Mouse (Mus musculus) midbrain, embryonic 14.5 days (tissue): ENCODE measurements at regions not wholly inside any gene's neighbourhood (a gene's known extent, or its start where the extent isn't known, plus 50 kb on each side); places are given as distances from the start of the nearest gene placed in this dataset.
"Not testable (repeated sequence)": the region's sequence is repeated elsewhere in the genome, so short reads cannot be mapped to it uniquely, and the experiment has no call there.

Experiments used
- ATAC-seq: fragments of 200-750 bp; cut with Nextera tagmentation; 2 replicates; pipeline ENCODE4 v1.8.0; 2017; ENCODE audit warnings: moderate number of reproducible peaks, moderate library complexity; ENCODE audit not compliant: low FRiP score, low TSS enrichment
- DNase-seq: peaks from one replicate; pipeline ENCODE4 v3.0.0-alpha.2; 2015
- H3K27ac ChIP-seq: fragments of 300-500 bp; sonication (generic); replicated peaks from 2 replicates; pipeline ENCODE4 v1.5.1; 2014; ENCODE audit warnings: mild to moderate bottlenecking, low read depth, low read length, moderate library complexity
- H3K27me3 ChIP-seq: fragments of 300-500 bp; sonication (generic); 2 replicates; pipeline ENCODE4 v1.6.1; 2014; ENCODE audit warnings: low read length, control low read depth, mixed read lengths; ENCODE audit not compliant: control insufficient read depth, insufficient read depth
- H3K36me3 ChIP-seq: fragments of 300-500 bp; sonication (generic); 2 replicates; pipeline ENCODE4 v1.6.1; 2014; ENCODE audit warnings: low read length, control low read depth; ENCODE audit not compliant: control insufficient read depth, insufficient read depth
- H3K4me1 ChIP-seq: fragments of 300-500 bp; sonication (generic); 2 replicates; pipeline ENCODE4 v1.6.1; 2014; ENCODE audit warnings: mild to moderate bottlenecking, antibody characterized with exemption, low read length, control low read depth; ENCODE audit not compliant: control insufficient read depth, insufficient read depth
- H3K4me2 ChIP-seq: fragments of 300-500 bp; sonication (generic); 2 replicates; pipeline ENCODE4 v1.6.1; 2014; ENCODE audit warnings: mild to moderate bottlenecking, low read length, moderate library complexity
- H3K4me3 ChIP-seq: fragments of 300-500 bp; sonication (generic); replicated peaks from 2 replicates; pipeline ENCODE4 v1.5.1; 2014; ENCODE audit warnings: low read depth, low read length
- H3K9ac ChIP-seq: fragments of 300-500 bp; sonication (generic); replicated peaks from 2 replicates; pipeline ENCODE4 v1.6.1; 2014; ENCODE audit warnings: mild to moderate bottlenecking, low read length, moderate library complexity
- H3K9me3 ChIP-seq: fragments of 300-500 bp; sonication (generic); 2 replicates; pipeline ENCODE4 v1.6.1; 2016; ENCODE audit warnings: low read length, control low read depth, mixed read lengths; ENCODE audit not compliant: control insufficient read depth
- WGBS: fragments of 180-500 bp; shearing (Covaris S2); extraction: QIAGEN DNeasy Blood & Tissue Kit; methylation state at CpG from one replicate; pipeline ENCODE4 v1.1.7; 2014; 5-methylcytosine and 5-hydroxymethylcytosine counted together

DNA sequence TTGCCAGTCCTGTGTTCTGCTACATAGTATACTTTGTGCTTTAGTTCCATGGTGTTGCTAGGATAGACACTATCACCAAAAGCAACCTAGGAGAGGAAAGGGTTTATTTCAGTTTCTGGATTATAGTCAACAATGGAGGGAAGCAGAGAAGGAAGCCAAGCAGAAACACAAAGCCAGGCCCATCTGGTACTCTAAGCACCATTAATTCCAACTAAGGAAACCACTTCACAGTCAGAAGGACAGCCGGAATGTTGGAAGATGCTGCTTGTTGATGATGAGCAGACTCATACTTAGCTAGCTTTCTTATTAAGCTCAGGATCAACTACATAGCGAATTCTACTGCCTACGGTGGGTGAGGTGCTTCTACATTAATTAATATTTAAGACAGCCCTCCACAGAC is 263.2 kb upstream of the Oprm1 start:
- WGBS, result 73% methylated on average over 3 of the region's 3 CpGs
- Histone ChIP-seq H3K36me3 (no peaks in the 10 kb centered on the region), H3K4me2 (no peak overlapping the region), H3K4me3 (no peak overlapping the region), H3K9me3 (no peaks in the 10 kb centered on the region), H3K27me3 (no peaks in the 10 kb centered on the region), H3K27ac (no peak overlapping the region), H3K4me1 (no peaks in the 10 kb centered on the region), H3K9ac (no peak overlapping the region)
- ATAC-seq (no peak), DNase-seq (no peak)

DNA sequence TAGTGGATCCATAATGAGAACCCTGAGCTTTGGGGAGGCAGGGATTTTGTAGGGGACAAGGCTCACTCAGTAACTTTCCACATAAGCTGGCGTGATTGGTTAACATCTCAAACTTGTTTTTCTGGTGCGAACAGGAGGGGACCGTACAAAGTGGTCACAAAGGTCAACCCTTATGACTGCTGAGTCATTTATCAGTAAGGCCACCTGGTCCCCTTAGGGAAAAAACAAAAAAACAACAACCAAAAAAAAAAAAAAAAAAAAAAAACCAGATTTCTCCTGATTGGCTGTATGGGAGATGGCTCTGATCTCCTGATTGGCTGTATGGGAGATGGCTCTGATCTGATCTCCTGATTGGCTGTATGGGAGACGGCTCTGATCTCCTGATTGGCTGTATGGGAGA is 244.0 kb upstream of the Oprm1 start:
- Histone ChIP-seq H3K9me3 (no peaks in the 10 kb centered on the region), H3K4me1 (no peaks in the 10 kb centered on the region), H3K4me2 (no peak overlapping the region), H3K9ac (no peak overlapping the region), H3K27me3 (no peaks in the 10 kb centered on the region), H3K27ac (no peak overlapping the region), H3K36me3 (no peaks in the 10 kb centered on the region), H3K4me3 (no peak overlapping the region)
- no peak for ATAC-seq
- 98% methylated on average over 4 of the region's 4 CpGs for WGBS
- DNase-seq, result no peak

DNA sequence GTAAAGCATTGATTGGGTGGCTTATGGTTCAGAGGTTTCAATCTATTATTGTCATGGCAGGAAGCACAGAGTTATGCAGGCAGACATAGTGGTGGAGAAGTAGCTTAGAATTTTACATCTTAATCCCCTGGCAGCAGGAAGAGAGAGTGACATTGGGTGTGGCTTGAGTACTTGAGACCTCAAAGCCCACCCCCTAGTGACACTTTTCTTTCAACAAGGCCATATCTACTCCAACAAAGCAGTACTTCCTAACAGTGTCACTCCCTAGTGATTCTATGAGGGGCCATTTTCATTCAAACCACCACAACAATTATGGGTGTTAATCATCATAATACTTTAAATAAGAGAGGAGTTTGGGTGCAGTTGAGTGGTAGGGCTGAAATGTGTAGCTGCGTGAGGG is 195.8 kb upstream of the Oprm1 start:
- ATAC-seq (no peak), DNase-seq (no peak)
- H3K36me3 ChIP-seq, result no peaks in the 10 kb centered on the region
- WGBS, result 97% methylated on average over 1 of the region's 1 CpGs
- H3K4me3 ChIP-seq, result no peak overlapping the region
- no peak overlapping the region for H3K9ac ChIP-seq
- H3K4me2 ChIP-seq, result no peak overlapping the region
- no peaks in the 10 kb centered on the region for H3K9me3 ChIP-seq
- H3K27me3 ChIP-seq, result no peaks in the 10 kb centered on the region
- no peaks in the 10 kb centered on the region for H3K4me1 ChIP-seq
- H3K27ac ChIP-seq, result no peak overlapping the region

DNA sequence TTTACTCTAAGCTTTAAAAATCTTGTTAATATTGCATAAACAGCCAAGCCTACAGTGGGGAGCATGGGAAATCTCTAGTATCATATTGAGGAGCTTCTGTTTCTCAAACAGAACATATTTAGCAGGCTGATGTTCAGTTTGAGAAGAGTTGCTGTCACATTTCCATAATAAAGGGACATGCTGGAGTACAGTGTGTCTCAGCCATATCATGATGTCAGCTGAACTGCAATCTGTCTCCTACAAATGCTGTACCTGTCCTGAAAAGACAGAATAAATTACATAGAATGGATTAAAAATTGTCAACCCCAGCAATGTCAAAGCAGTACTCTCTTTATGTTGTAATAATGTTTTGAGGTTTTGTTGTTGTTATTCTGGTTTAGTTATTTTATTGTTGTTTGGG is 179.7 kb upstream of the Oprm1 start:
- no peaks in the 10 kb centered on the region for H3K4me1 ChIP-seq
- H3K9ac ChIP-seq, result no peak overlapping the region
- no peak overlapping the region for H3K4me2 ChIP-seq
- no peak for ATAC-seq
- no peaks in the 10 kb centered on the region for H3K36me3 ChIP-seq
- no peak for DNase-seq
- no peaks in the 10 kb centered on the region for H3K9me3 ChIP-seq
- no peak overlapping the region for H3K4me3 ChIP-seq
- no peaks in the 10 kb centered on the region for H3K27me3 ChIP-seq
- H3K27ac ChIP-seq, result no peak overlapping the region

DNA sequence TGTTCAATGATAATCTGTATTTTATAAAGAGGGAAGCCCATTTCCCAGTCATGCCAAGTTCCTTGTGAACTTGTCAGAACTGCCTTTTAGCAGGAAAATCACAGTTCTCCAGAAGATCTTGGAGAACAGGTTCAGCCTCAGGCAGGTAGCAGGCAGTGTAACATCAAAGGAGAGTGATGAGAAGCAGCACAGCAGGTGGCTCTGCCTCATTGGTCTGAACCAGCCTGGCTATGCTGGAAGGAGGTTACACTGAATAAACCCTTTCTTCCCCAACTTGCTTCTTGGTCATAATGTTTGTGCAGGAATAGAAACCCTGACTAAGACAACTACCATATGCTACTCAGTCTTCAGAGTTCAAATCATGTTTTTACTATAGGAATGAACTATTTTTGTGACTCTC is 172.5 kb upstream of the Oprm1 start:
- not testable (repeated sequence) for H3K36me3 ChIP-seq, H3K4me1 ChIP-seq, DNase-seq, H3K27me3 ChIP-seq, H3K27ac ChIP-seq, H3K9ac ChIP-seq, ATAC-seq, H3K4me2 ChIP-seq, H3K9me3 ChIP-seq, H3K4me3 ChIP-seq

DNA sequence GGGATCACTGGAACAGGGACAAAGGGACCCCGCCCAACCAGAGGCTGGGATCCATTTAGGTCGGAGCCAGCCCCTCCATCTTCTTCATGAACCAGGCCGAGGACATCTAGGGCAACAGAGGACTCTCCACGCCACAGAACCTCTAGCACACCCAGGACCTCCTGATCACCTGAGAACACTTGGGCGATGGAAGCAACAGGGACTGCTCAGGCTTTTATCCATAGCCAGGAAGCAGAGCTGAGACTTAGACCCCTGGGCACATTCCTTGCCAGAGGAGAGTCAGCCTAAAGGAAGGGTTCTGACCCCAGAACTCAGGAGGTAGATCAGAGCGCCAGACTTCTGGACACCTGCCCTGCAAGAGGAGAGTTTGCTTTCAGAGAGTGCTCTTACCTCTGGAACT is 168.1 kb upstream of the Oprm1 start:
- Histone ChIP-seq H3K4me2 (no peak overlapping the region), H3K36me3 (no peaks in the 10 kb centered on the region), H3K4me1 (no peaks in the 10 kb centered on the region), H3K27me3 (no peaks in the 10 kb centered on the region), H3K4me3 (no peak overlapping the region), H3K9ac (no peak overlapping the region), H3K27ac (no peak overlapping the region), H3K9me3 (no peaks in the 10 kb centered on the region)
- ATAC-seq (no peak), DNase-seq (no peak)
- WGBS, result 90% methylated on average over 6 of the region's 6 CpGs

DNA sequence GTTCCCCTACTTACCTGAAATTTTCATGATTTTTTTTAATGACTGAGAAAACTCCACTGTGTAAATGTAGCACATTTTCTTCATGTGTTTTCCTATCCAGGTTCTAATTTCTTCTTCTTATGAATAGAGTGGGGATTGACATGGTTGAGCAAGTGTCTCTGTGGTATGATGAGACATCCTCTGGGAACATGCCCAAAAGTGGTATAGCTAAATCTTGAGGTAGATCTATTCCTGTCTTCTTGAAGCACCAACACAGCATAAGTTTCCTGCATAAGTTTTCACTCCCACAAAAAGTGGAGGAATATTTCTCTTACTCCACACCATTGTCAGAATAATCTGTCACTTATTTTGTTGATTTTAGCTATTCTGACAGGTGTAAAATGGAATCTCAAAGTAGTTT is 161.1 kb upstream of the Oprm1 start:
- no peak for ATAC-seq

DNA sequence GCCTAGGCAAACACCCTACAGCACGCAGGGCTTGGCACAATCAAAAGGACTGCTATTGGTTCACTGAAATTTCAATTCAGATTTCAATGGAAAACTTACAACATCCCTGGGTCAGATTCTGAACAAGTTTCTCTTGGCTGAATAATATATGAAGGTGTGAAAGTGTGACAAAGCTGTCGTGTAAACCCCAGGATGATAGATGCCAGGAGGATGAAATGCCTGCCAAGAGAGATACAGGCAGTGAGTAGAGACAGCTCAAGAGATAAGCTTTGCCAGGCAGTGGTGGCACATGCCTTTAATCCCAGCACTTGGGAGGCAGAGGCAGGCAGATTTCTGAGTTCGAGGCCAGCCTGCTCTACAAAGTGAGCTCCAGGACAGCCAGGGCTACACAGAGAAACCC is 159.7 kb upstream of the Oprm1 start:
- not testable (repeated sequence) for H3K27ac ChIP-seq, H3K36me3 ChIP-seq, H3K9ac ChIP-seq, H3K4me1 ChIP-seq, H3K4me3 ChIP-seq, ATAC-seq, DNase-seq, H3K4me2 ChIP-seq, H3K27me3 ChIP-seq, H3K9me3 ChIP-seq
- 86% methylated on average over 3 of the region's 3 CpGs for WGBS

More for the DNA sequence above, 161.1 kb upstream of the Oprm1 start:
- Histone ChIP-seq H3K4me2 (no peak overlapping the region), H3K27me3 (no peaks in the 10 kb centered on the region), H3K9ac (no peak overlapping the region), H3K4me1 (no peaks in the 10 kb centered on the region), H3K36me3 (no peaks in the 10 kb centered on the region), H3K4me3 (no peak overlapping the region), H3K27ac (no peak overlapping the region), H3K9me3 (no peaks in the 10 kb centered on the region)
- no peak for DNase-seq

DNA sequence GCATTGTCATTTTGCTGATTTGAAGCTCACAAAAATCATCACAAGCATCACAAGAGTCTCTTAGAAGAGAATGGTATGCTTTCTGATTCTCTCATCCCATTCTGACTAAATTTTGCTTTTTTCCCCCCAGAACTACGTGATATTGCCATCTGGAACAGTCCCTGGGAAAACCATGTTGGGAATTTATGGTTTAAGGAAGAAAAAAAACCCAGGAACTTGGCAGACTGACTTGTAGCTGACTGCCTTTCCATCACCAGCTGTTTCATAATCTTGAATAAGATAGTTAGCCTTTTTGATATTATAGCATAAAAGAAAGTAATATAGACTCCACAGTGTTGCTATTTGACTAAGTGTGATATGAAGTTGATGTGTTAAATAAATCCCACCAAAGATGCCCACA is 110.7 kb upstream of the Oprm1 start:
- no peak for ATAC-seq

More for the DNA sequence above, 110.7 kb upstream of the Oprm1 start:
- Histone ChIP-seq H3K4me1 (no peaks in the 10 kb centered on the region), H3K36me3 (no peaks in the 10 kb centered on the region), H3K9me3 (no peaks in the 10 kb centered on the region), H3K27ac (no peak overlapping the region), H3K4me3 (no peak overlapping the region), H3K9ac (no peak overlapping the region), H3K27me3 (no peaks in the 10 kb centered on the region), H3K4me2 (no peak overlapping the region)
- no peak for DNase-seq
- WGBS, result 29% methylated on average over 1 of the region's 1 CpGs
